Mouse (Mus musculus) erythroblast, embryonic 14.5 days (primary cell): ENCODE data around the gene Itgb3. TPM values are rescaled to one million over a fixed set of nuclear protein-coding genes. Genes with fewer than 3 reads are reported as not detected.
"Not testable (repeated sequence)": the region's sequence is repeated elsewhere in the genome, so short reads cannot be mapped to it uniquely, and the experiment has no call there.

ENCODE experiments used
- H3K27me3 ChIP-seq: 2 replicates; pipeline ENCODE4 v1.6.1; 2012; ENCODE audit warnings: inconsistent platforms; ENCODE audit not compliant: control insufficient read depth
- H3K36me3 ChIP-seq: 2 replicates; pipeline ENCODE4 v1.6.1; 2012; ENCODE audit warnings: mild to moderate bottlenecking, inconsistent platforms; ENCODE audit not compliant: control insufficient read depth
- H3K4me1 ChIP-seq: 2 replicates; pipeline ENCODE4 v1.6.1; 2012; ENCODE audit warnings: inconsistent platforms; ENCODE audit not compliant: control insufficient read depth
- H3K4me3 ChIP-seq: replicated peaks from 2 replicates; pipeline ENCODE3; 2012; ENCODE audit warnings: moderate library complexity, mild to moderate bottlenecking, inconsistent platforms
- H3K9me3 ChIP-seq: 2 replicates; pipeline ENCODE4 v1.6.1; 2012; ENCODE audit warnings: low read length, inconsistent platforms, mixed read lengths; ENCODE audit not compliant: control insufficient read depth
- GATA1 ChIP-seq: IDR thresholded peaks from 2 replicates; pipeline ENCODE4 v1.6.1; 2012; ENCODE audit warnings: low read length, inconsistent platforms, mixed read lengths
- TAL1 ChIP-seq: IDR thresholded peaks from 3 replicates; pipeline ENCODE4 v1.6.1; 2012; ENCODE audit warnings: low read length, inconsistent platforms, mixed read lengths
- polyA plus RNA-seq: library from polyadenylated mRNA; stranded (reverse); fragments of >175 nt; gene quantifications from 2 replicates; pipeline ENCODE4 v1.2.3, GENCODE M21; 2012

The Itgb3 gene
- polyA plus RNA-seq, 1 experiment, result 0.03 TPM

- H3K36me3 ChIP-seq, result no peaks in the 10 kb centered on the region
- peaks cover 4% of the 10 kb centered on the region for H3K9me3 ChIP-seq
- peaks cover 17% of the 10 kb centered on the region for H3K4me1 ChIP-seq
- peaks cover 28% of the 10 kb centered on the region for H3K27me3 ChIP-seq
- TF ChIP-seq GATA1 (no peak), TAL1 (no peak)
- no peak overlapping the region for H3K4me3 ChIP-seq
Measured at GRCm38 (mm10) chr11:104568326-104568725, 39.5 kb upstream of the Itgb3 start.

DNA sequence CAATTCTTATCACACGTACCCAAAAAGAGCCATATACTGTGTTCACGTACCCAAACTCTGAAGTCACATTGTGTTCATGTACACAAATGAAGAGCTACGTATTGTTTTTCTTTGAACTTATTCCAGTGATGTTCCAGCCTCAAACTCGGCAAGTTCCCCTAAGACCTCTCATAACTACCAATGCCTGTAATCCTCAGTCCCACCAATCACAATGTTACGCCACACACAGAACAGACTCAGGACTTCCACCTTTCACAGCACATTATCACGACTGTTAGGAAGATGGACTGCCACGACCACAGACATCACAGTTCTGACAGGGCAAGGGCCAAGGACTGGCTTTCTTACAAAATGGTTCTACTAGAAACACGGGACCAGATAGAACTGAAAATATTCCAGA lies 37.3 kb upstream of the Itgb3 start:
- peaks cover 17% of the 10 kb centered on the region for H3K4me1 ChIP-seq
- peaks cover 27% of the 10 kb centered on the region for H3K27me3 ChIP-seq
- H3K4me3 ChIP-seq, H3K36me3 ChIP-seq, H3K9me3 ChIP-seq: not testable (repeated sequence)

- Histone ChIP-seq H3K27me3 (peaks cover 27% of the 10 kb centered on the region), H3K4me1 (peaks cover 17% of the 10 kb centered on the region), H3K4me3 (peak overlapping the region; percentile 52)
- H3K9me3 ChIP-seq, H3K36me3 ChIP-seq: not testable (repeated sequence)
Measured at GRCm38 (mm10) chr11:104571373-104571772, 36.4 kb upstream of the Itgb3 start.

DNA sequence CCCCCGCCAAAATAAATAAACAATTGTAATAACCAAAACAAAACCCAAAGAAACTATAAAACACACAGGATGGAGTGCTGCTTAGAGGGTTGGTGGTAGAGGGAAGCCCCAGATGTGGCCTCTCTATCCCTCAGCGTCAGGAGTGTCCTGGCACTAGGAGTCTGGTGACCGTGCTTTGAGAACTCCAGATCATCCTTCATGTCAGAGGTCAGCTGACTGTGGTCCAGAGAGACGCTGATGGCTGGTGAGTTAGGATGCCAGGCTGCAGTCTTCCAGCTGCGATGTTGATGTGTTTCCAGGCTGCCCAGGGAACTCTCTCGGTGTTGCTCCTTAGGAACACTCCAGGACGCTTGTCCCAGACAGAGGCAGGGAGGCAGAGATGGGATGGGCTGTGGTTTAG lies 35.7 kb upstream of the Itgb3 start:
- TF ChIP-seq TAL1 (no peak), GATA1 (no peak)
- H3K27me3 ChIP-seq, result peaks cover 27% of the 10 kb centered on the region
- peaks cover 17% of the 10 kb centered on the region for H3K4me1 ChIP-seq
- H3K4me3 ChIP-seq, result no peak overlapping the region
- peaks cover 4% of the 10 kb centered on the region for H3K9me3 ChIP-seq
- no peaks in the 10 kb centered on the region for H3K36me3 ChIP-seq

DNA sequence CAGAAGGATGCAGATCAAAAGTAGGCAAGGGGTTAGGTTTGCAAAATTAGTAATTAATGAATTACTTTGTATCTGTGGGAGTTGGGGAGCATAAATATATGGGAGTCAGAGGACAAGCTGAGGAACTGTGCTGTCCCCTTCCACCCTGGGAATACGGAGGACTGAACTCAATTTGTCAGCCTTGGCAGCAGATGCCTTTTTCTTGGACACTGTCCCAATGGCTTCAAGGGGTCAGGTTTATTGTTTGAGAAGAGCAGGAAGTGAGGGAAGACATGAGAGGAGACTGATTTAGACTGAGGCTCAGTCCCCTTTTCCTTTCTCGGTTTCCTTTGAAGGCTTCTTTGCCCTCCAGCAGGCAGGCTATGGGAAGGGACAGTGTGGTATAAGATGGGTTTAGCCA lies 35.2 kb upstream of the Itgb3 start:
- Histone ChIP-seq H3K27me3 (peaks cover 28% of the 10 kb centered on the region), H3K9me3 (peaks cover 4% of the 10 kb centered on the region), H3K36me3 (no peaks in the 10 kb centered on the region), H3K4me3 (no peak overlapping the region), H3K4me1 (peaks cover 17% of the 10 kb centered on the region)
- TF ChIP-seq GATA1, result no peak
- TF ChIP-seq TAL1, result no peak

DNA sequence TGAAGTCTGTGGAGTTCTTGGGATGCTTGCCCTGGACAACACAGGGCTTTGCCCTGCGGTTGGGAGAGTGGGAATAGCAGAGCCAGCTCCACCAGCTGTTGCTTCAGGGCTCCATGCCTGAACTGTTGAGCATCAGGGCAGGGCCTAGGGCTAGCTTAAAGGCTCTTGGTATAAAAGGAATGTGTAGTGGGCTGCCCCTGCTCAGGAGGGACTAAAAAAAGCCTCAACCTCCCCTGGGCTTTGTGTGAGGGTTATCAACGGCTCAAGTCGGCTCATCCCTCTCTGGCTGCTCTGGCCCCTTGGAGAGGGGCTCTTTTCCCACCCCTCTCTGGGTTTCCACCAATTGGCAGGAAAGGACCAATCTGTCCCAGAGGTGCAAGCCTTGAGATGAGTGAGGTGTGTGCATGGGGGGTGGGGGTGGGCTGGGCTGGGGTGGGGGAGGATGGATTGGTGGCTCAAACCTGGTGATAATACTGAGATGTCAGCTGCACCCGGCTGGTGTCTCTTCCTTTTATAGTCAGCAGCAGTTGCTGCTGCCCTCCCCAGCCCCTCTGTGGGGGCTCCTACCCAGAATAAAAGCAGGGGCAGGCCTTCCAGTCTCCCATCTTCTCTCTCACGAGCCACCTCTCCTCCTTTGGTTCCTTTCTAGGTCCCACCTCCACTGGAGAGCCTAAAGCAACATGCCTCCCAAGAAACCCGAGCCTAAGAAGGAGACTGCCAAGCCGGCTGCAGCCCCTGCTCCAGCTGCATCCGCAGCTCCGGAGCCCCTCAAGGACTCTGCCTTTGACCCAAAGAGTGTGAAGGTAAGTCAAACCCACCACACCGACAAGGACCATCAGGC lies 30.8 kb upstream of the Itgb3 start:
- Histone ChIP-seq H3K36me3 (no peaks in the 10 kb centered on the region), H3K27me3 (peaks cover 51% of the 10 kb centered on the region), H3K4me1 (no peaks in the 10 kb centered on the region; the same call in none of the 2 replicates), H3K9me3 (no peaks in the 10 kb centered on the region), H3K4me3 (no peak overlapping the region)
- TF ChIP-seq GATA1 (no peak), TAL1 (no peak)

- H3K27me3 ChIP-seq, result peaks cover 51% of the 10 kb centered on the region
- TF ChIP-seq GATA1, result no peak
- TF ChIP-seq TAL1, result no peak
- H3K9me3 ChIP-seq, result no peaks in the 10 kb centered on the region
- H3K36me3 ChIP-seq, result no peaks in the 10 kb centered on the region
- no peak overlapping the region for H3K4me3 ChIP-seq
- H3K4me1 ChIP-seq, result no peaks in the 10 kb centered on the region
Measured at GRCm38 (mm10) chr11:104578074-104578473, 29.7 kb upstream of the Itgb3 start.

- Histone ChIP-seq H3K4me3 (no peak overlapping the region), H3K9me3 (no peaks in the 10 kb centered on the region), H3K27me3 (peaks cover 52% of the 10 kb centered on the region), H3K4me1 (no peaks in the 10 kb centered on the region), H3K36me3 (no peaks in the 10 kb centered on the region)
- no peak for TF ChIP-seq TAL1
- no peak for TF ChIP-seq GATA1
Measured at GRCm38 (mm10) chr11:104579084-104579483, 28.7 kb upstream of the Itgb3 start.

DNA sequence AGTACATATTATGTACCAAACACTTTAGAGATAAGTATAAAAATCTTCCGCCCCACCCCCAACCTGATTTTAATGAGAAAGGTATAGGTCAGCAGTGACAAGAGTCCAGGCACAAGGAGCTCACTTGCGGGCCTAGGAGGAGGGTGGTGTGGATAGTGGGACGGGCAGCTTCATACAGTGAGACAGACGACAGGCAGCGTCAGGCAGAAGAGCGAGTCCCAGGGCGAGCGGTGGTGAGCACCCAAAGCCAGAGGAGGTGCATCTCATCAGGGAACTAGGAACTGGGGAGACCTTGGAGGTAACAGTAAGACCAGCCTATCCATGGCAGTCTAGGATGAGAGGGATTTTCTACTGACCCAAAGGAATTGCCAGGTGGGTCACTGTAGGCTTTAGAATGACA lies 28.2 kb upstream of the Itgb3 start:
- no peaks in the 10 kb centered on the region for H3K9me3 ChIP-seq
- peaks cover 52% of the 10 kb centered on the region for H3K27me3 ChIP-seq
- H3K4me1 ChIP-seq, result no peaks in the 10 kb centered on the region
- H3K4me3 ChIP-seq, result no peak overlapping the region
- TF ChIP-seq TAL1 (no peak), GATA1 (no peak)
- no peaks in the 10 kb centered on the region for H3K36me3 ChIP-seq

DNA sequence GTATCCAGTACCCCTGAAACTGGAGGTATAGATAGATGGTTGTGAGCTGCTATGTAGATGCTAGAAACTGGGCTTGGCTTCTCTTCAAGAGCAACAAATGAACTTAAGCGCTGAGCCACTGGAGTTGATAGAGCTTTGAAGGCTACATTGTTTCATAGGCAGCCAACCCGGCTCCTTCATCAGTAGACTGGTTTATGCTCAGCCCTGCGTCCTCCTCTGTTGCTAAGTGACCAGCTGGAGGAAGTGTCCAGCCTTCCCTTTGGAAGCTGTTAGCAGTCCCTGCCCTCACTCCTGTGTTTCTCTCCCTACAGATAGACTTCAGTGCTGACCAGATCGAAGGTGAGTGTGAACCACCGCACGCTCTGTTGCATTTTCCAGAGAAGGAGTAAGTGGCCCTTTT lies 27.7 kb upstream of the Itgb3 start:
- TF ChIP-seq TAL1 (no peak), GATA1 (no peak)
- H3K4me1 ChIP-seq, result no peaks in the 10 kb centered on the region
- peaks cover 52% of the 10 kb centered on the region for H3K27me3 ChIP-seq
- H3K9me3 ChIP-seq, result no peaks in the 10 kb centered on the region
- H3K36me3 ChIP-seq, result no peaks in the 10 kb centered on the region
- H3K4me3 ChIP-seq, result no peak overlapping the region
